Mouse (Mus musculus): ENCODE results near the gene Trarg1. TPM values are rescaled to one million over a fixed set of nuclear protein-coding genes. Genes with fewer than 3 reads are reported as not detected.

Trarg1 gene
- polyA plus RNA-seq, 1 experiment, result not detected

DNA sequence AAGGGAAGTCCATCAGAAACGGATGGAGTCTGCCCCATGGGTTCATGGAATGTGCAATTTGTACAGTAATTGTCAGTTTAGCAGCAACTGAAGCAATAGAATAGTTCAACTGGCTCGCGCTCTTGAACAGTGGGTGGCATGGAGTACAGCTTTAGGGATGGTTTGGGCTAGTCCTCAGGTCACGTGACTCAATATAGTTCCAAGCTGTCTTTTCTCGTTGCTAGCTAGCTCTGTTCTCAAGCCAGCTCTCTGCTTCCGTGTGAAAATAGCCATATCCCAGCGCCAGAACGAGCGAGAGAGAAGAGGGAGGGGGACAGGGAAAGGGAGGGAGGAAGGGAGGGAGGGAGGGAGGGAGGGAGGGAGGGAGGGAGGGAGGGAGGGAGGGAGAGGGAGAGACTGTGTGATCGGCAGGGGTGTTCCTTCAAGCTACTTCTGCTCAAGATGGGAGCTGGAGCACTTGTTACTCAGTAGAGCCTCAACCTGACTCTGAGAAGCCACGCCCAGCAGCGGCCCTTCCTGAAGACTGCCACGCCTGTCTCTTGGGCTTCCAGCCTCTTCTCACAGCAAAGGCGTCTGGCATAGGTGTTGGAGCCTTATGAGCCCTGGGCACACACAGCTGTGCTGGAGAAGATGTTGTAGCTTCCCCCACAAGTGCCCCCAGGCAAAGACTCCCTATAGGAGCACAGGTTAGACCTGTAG, 28.6 kb upstream of the Trarg1 start:
- Histone ChIP-seq H3K36me3 (ENCODE audit: control insufficient read depth) (no peaks in the 10 kb centered on the region), H3K4me3 (replicated peaks) (no peak overlapping the region), H3K27me3 (ENCODE audit: control insufficient read depth) (peaks cover 11% of the 10 kb centered on the region), H3K9me3 (ENCODE audit: control insufficient read depth, low read length) (no peaks in the 10 kb centered on the region), H3K4me1 (ENCODE audit: control insufficient read depth) (no peaks in the 10 kb centered on the region)
- TF ChIP-seq GATA1 (IDR thresholded peaks at IDR 0.05; ENCODE audit: low read length) (no peak), TAL1 (IDR thresholded peaks at IDR 0.05; ENCODE audit: low read length) (no peak)

DNA sequence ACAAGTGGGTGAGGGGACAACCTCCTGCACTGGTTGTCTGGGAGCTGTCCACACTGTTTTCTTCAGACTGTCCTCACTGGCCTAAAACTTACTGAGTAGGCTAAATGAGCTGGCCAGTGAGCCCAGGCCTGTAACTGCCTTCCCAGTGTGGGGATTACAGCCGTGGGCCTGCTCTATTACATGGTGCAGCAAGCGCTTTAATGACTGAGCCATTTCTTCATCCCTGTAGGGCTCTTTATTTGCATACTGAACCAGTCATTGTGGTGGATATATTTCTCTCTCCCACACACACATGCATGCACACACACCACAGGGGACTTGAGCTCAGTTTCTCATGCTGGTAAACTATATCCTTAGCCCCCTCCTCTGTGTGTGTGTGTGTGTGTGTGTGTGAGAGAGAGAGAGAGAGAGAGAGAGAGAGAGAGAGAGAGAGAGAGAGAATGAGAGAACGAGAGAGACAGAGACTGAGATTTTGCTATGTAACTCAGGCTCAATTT, 26.7 kb upstream of the Trarg1 start:
- Histone ChIP-seq H3K4me3 (replicated peaks) (no peak overlapping the region), H3K9me3 (ENCODE audit: control insufficient read depth, low read length) (no peaks in the 10 kb centered on the region), H3K4me1 (ENCODE audit: control insufficient read depth) (no peaks in the 10 kb centered on the region), H3K36me3 (ENCODE audit: control insufficient read depth) (no peaks in the 10 kb centered on the region), H3K27me3 (ENCODE audit: control insufficient read depth) (no peaks in the 10 kb centered on the region; the same call in 1 of the 2 replicates)
- no peak for TF ChIP-seq GATA1 (IDR thresholded peaks at IDR 0.05; ENCODE audit: low read length)
- no peak for TF ChIP-seq TAL1 (IDR thresholded peaks at IDR 0.05; ENCODE audit: low read length)

DNA sequence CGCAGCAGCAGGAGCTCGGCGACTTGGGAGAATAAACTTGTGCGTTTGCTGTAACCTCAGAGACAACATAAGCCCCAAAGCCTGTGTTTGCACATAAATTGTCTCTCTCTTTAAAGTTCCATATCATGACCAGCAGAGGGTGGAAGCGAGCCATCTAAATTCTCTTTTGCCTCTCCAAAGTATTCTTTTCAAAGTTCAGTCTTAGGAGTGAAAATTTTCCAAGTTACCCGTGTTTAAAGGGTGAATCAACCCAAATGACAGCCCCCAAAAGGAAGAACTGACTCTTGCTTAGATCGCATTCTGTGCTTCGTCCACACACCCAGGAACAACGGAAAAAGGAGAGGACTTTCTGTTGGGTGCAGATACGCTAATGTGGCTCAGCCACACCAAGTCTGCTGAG, 24.5 kb upstream of the Trarg1 start:
- no peaks in the 10 kb centered on the region for H3K36me3 ChIP-seq (ENCODE audit: control insufficient read depth)
- no peaks in the 10 kb centered on the region for H3K9me3 ChIP-seq (ENCODE audit: control insufficient read depth, low read length)
- no peaks in the 10 kb centered on the region; the same call in 1 of the 2 replicates for H3K27me3 ChIP-seq (ENCODE audit: control insufficient read depth)
- TF ChIP-seq GATA1 (IDR thresholded peaks at IDR 0.05; ENCODE audit: low read length), result no peak
- no peak for TF ChIP-seq TAL1 (IDR thresholded peaks at IDR 0.05; ENCODE audit: low read length)
- no peaks in the 10 kb centered on the region for H3K4me1 ChIP-seq (ENCODE audit: control insufficient read depth)
- no peak overlapping the region for H3K4me3 ChIP-seq (replicated peaks)

DNA sequence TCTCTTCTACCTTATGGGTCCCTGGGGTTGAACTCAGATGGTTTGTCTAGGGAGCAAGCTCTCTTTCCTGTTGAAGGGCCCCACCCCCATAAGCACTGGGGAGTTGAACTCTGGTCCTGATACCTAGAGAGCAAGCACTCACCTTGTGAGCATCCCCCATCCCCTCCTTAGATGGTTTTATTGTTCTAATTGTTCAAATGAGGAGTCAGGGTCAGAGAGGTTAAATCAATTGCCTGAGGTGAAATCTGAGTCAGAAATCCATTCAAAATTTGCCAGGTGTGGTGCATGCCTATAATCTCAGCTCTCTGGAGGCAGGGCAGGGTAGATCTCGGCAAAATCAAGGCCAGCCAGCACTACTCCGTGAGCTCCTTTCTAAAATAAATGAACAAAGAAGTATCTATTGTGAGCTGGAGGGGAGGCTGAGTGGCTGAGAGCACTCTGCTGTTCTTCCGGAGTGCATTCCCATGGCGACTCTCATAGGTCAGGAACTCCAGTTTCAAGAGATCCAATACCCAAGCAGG, 22.1 kb upstream of the Trarg1 start:
- TF ChIP-seq GATA1 (IDR thresholded peaks at IDR 0.05; ENCODE audit: low read length) (no peak), TAL1 (IDR thresholded peaks at IDR 0.05; ENCODE audit: low read length) (no peak)
- H3K4me1 ChIP-seq (ENCODE audit: control insufficient read depth), result no peaks in the 10 kb centered on the region
- H3K36me3 ChIP-seq (ENCODE audit: control insufficient read depth), result no peaks in the 10 kb centered on the region
- no peaks in the 10 kb centered on the region; the same call in 1 of the 2 replicates for H3K27me3 ChIP-seq (ENCODE audit: control insufficient read depth)
- no peaks in the 10 kb centered on the region for H3K9me3 ChIP-seq (ENCODE audit: control insufficient read depth, low read length)
- no peak overlapping the region for H3K4me3 ChIP-seq (replicated peaks)

DNA sequence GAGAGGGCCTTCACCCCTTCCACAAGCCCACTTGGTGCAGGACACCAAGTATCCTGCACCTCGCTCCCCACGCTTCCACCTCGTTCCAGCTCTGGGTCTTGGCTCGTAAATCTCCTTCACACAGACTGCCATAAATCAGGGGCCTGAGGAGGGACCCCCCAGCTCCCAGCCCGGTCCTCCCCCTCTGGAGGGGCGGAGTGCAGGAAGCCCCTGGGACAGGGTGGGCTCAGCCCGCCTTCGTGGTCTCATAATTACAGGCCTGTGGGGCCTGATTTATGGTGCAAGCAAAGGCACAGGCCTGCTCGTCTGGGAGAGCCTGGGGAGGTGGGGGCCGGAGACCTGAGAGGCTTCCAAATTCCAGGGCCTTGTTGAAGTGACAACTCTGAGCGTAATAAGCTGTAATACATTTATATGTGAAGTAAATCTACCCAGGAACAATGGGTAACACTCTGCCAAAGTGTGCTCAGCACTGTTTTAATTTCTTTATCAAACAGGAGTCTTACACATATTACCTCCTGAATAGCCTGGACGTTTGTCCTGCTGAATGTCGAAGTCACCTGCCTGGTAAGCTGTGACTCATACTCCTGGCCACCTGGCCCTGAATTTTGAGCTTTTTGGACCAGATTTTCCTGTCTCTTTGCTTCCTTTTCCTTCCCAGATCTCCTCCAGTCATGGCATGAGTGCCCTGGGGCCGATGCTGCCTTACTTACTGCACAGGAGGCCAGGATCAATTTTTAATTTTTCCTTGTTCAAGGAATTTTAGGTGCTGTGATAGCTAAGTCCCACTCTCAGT, 20.3 kb upstream of the Trarg1 start:
- TF ChIP-seq GATA1 (IDR thresholded peaks at IDR 0.05; ENCODE audit: low read length), result no peak
- TF ChIP-seq TAL1 (IDR thresholded peaks at IDR 0.05; ENCODE audit: low read length), result no peak
- H3K36me3 ChIP-seq (ENCODE audit: control insufficient read depth), result no peaks in the 10 kb centered on the region
- no peaks in the 10 kb centered on the region for H3K4me1 ChIP-seq (ENCODE audit: control insufficient read depth)
- H3K9me3 ChIP-seq (ENCODE audit: control insufficient read depth, low read length), result no peaks in the 10 kb centered on the region
- no peak overlapping the region for H3K4me3 ChIP-seq (replicated peaks)
- peaks cover under 1% of the 10 kb centered on the region for H3K27me3 ChIP-seq (ENCODE audit: control insufficient read depth)

DNA sequence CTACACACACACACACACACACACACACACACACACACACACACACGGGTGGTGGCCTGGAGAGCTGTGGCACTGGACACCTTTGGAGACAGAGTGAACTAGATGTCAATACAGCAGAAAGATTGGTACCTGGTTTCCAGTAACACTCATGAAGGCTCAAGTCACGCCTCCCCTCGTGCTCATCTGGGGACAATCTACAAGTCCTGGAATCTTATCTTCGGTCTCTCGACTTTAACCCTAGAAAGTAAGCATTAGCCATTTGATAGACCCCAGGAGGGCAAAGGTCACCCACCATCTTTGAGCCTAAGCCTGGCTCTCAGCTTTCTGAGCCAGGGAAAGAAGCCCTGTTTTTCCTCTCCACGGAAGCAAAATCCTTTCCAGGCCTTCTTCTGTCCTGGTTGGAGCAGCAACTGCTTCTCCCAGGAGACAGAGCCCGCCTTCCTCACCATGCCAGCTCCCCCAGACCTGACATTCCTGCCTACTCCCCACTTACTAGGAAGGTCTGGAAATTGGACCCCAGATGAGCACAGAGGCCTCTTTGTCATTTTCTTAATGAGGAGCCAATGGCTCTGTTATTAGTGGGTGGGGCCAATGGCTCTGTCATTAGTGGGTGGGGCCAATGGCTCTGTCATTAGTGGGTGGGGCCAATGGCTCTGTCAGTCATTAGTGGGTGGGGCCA, 17.7 kb upstream of the Trarg1 start:
- H3K27me3 ChIP-seq (ENCODE audit: control insufficient read depth), result peaks cover 27% of the 10 kb centered on the region
- no peaks in the 10 kb centered on the region for H3K36me3 ChIP-seq (ENCODE audit: control insufficient read depth)
- no peak overlapping the region for H3K4me3 ChIP-seq (replicated peaks)
- H3K4me1 ChIP-seq (ENCODE audit: control insufficient read depth), result no peaks in the 10 kb centered on the region
- TF ChIP-seq TAL1 (IDR thresholded peaks at IDR 0.05; ENCODE audit: low read length) (no peak), GATA1 (IDR thresholded peaks at IDR 0.05; ENCODE audit: low read length) (no peak)
- H3K9me3 ChIP-seq (ENCODE audit: control insufficient read depth, low read length), result no peaks in the 10 kb centered on the region

DNA sequence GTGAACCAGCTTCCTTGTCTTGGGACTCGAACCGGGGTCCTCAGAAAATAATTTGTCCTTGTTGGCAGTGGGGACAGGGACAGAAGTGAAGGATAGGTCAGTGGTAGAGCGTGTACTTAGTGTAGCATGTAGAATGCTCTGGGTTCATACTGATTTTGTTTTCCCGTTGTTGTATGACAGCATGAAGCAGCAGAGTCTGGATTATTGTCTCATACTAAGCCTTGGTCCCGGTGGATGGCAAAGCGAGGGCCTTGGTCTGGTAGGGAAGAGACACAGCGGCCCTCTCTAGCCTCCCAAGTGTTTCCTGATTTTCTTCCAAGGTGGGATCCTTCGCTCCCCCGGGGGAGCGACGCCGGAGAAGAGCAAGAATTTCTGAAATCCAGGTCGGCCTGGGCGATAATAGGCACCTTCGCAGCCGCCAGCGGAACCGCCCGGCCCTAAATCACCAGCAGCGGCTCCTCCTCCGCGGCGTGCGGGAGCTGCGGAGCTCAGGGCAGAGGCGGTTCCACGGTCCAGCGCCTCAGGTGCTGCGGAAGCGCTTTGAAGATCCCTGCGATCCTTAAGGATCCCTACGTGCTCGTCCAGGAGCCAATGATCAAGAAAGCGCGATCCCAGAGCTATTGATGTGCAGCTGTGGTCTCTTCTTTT, 13.5 kb upstream of the Trarg1 start:
- Histone ChIP-seq H3K9me3 (ENCODE audit: control insufficient read depth, low read length) (no peaks in the 10 kb centered on the region), H3K27me3 (ENCODE audit: control insufficient read depth) (peaks cover 53% of the 10 kb centered on the region), H3K4me3 (replicated peaks) (no peak overlapping the region), H3K36me3 (ENCODE audit: control insufficient read depth) (no peaks in the 10 kb centered on the region), H3K4me1 (ENCODE audit: control insufficient read depth) (no peaks in the 10 kb centered on the region)
- TF ChIP-seq GATA1 (IDR thresholded peaks at IDR 0.05; ENCODE audit: low read length) (no peak), TAL1 (IDR thresholded peaks at IDR 0.05; ENCODE audit: low read length) (no peak)

DNA sequence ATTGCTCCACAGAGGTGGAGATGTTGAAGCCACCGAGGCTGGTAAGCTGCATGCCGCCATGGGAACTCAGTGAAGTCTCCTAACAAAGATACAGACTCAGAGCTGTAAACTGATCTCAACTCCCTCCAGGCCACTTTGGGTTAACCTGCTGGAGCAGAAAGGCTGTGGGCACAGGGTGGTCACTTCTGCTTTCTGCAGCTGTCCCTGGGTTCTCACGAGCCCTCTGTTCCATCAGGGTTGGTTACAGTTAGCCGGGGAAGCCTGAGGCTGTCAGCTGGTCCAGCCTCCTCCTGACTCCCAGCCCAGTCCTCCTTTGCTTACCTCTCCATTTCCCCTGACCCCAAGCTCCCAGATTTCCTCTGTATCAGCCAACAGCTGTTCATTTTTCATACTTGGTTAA, 11.8 kb upstream of the Trarg1 start:
- Histone ChIP-seq H3K36me3 (ENCODE audit: control insufficient read depth) (no peaks in the 10 kb centered on the region), H3K27me3 (ENCODE audit: control insufficient read depth) (peaks cover 70% of the 10 kb centered on the region), H3K4me1 (ENCODE audit: control insufficient read depth) (no peaks in the 10 kb centered on the region), H3K9me3 (ENCODE audit: control insufficient read depth, low read length) (no peaks in the 10 kb centered on the region), H3K4me3 (replicated peaks) (no peak overlapping the region)
- TF ChIP-seq TAL1 (IDR thresholded peaks at IDR 0.05; ENCODE audit: low read length) (no peak), GATA1 (IDR thresholded peaks at IDR 0.05; ENCODE audit: low read length) (no peak)

Data from erythroblast, embryonic 14.5 days (primary cell).